Mouse (Mus musculus) T-helper 17 cell (primary cell): Measurements from ENCODE around the gene Acaca.

Experiments used
- in situ Hi-C, 2 experiments: fragments of 300-600 bp; cut with MboI, MseI; formaldehyde crosslinking; loops; 1 replicate in 1 of 2; 2 replicates in 1 of 2; pipeline ENCODE4 v1.15.1; 2025; ENCODE audit warnings: high pct_unique_total_duplicates in 2 of 2

Acaca gene

DNA sequence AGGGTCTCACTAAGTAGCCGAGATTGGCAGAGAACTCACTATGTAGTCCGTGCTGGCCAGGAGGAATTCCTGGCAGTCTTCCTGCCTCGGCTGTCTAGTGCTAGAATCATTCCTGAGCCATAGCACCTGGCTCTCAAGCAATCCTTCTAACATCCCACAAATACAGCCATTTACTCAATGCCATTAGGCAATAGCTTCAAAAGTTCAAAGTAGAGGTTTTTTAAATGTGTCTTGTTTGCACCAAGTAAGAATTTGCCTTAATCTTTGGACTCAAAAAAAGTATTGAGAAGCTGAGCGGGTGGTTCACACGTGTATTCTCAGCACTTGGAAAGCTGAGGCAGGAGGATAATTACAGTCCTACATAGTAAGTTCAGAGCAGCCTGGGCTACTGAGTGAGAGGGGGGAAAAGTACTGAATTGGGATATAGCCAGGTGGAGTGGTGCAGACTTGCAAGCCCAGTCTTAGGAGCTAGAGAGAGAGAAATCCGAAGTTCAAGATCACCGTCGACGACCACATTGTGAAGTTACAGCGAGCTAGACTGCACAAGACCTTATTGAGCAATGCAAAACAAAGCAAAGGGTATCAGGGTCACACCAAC lies 15.8 kb downstream of the Acaca start:
- in situ Hi-C loops, result no loop called here

DNA sequence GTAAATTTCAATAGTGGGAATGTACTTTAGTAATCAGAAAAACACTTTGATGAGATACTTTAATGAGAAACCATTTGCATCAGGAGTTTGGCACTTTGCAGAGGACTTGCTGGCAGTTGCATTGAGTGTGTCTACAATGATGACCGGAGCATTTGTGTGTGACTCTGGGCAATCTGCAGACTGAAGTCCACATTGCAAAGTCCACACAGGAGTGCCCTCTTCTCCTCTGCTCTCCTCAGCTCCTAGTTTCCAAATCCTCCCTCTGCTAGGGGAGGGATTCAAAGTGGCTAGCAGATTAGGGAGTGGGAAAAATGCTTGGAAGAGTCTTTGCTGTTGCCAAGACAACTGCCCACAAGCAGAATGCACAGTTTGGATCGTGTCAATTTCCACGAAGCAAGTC lies 16.6 kb downstream of the Acaca start:
- in situ Hi-C loops, result no loop called here

DNA sequence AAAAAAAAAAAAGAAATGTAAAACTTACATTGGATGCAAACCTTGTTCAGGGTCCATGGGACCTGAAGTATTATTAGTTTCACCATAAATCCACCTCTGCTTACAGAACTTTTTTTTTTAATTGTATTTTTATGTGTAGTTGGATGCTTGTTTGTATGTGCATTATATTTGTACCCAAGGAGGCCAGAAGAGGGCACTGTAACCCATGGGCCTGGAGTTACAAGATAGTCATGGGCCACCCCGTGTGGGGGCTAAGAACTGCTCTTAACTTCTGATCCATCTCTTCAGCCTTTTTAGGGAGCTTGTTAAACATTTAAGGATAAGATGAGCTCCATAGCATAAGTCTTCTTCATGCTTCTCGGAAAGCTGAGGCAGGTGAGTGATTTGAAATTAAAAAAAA lies 21.4 kb downstream of the Acaca start:
- in situ Hi-C loops, result no loop called here

DNA sequence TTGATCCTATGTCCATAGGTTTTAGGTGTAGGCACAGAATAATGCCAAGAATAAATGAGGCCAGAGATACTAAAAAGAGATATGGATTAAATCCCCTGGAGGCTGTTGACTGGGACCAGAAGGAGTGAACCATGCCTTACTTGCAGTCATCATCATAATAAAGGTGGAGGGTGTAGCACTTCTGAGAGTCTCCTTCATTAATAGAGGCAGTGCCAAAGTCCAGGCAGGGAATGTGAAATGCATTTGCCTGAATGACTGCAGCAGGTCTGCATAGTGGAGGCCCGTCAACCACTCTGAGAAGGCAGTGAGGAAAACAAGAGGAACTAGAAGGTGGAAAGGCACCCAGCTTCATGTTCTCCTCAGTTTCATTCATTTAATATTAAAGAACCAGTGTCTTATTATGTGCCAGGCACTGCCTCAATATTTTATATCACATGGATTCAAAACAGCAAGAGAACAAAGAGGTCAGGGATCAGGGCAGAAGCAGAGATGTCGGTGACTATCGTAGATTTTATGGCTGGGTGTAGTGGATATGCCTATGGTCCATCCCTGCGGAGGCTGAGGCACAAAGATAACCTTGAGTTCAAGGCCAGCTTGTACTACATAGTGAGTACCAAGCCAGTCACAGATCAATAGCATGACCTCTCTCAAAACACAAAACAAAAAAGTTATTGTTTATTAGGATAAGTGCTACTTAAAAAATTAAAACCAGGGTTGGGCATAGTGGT lies 27.2 kb downstream of the Acaca start:
- in situ Hi-C loops, result no loop called here

DNA sequence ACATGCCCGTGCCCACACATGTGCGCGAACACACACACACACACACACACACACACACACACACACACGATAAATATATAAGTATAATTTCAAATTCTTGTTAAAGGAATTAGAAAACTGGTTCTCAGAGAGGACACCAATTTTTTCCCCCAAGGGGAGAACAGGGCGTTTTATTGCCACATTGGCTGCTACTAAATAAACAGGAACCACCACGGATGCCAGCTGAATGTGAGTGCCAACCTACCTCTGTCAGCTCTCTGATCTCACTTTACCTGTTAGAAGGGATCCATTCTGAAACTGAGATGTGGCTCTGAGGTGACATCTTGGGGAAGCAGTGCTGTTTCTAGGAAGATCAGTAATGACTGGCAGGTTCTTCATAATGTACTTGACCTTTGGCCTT lies 34.7 kb downstream of the Acaca start:
- in situ Hi-C loops, result no loop called here

DNA sequence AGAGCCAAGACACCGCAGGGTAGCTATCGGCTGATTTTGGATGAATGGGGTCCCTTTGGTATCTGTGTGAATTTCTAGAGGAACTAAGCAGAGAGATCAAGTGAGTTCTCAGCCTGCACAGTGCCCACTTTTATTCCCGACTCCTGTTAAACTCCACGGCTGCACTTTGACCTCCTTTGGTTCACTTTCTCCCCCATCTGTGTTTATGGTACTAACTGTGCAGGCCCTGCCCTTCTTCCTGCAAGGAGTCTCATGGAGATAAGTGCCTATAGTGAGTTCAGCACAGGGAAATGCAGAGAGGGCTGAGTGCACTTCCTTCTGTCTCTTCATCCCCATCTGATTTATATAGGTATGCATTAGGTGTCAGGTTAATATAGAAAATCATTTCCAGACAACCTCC lies 35.1 kb downstream of the Acaca start:
- in situ Hi-C loops, result no loop called here

DNA sequence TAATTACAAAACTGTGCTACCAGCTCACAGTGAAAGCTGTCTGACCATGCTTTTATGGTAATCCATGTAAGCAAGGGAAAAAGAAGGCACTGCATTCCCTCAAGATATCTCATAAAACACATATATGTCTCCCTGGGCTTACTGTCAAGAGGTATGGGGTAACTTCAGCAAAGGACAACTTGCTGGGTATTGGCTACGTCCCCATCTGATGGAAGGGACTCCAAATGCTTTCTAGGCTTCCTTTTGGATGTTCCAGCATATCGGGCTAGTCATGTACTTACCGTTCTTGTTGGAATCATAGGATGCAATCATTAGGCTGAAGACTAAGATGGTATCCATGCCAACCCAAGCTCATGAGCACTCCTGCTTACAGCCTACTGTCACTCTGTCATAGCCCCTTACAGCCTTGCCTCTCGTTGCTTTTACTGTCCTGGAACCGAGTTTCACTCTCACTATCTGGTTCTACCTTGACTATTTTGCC lies 37.6 kb downstream of the Acaca start, which contains the start of gene Gm11437:
Gene Gm11437 (minus strand): TSS at position 431 of the 481 bp plus-strand sequence.
- in situ Hi-C loops, result no loop called here

DNA sequence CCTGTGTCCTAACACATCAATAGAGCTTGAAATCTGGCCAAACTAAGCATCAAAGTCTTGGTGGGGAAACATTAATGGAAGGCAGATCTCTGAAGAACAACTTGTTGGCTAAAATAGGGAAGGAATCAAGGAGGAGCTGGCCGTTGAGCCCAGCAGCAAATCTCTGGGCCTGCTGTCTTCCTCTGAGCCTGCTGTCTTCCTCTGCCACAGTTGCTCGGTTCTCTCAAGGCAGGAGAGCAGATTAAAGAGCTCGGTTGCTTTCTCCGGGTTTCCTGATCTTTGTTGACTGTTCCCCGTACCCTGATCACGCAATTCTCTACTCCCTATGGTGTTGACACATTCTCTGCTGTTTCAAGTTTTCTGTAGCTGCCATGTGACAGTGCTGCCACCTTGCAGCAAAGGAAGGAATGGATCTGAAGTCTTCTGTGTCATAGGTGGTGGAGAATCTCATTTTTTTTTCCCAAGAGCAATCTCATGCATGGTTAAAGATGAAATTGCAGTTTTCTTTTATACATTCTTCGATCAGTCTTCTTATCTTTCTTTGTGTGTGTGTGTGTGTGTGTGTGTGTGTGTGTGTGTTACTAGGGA lies 39.3 kb downstream of the Acaca start:
- in situ Hi-C loops, result no loop called here

DNA sequence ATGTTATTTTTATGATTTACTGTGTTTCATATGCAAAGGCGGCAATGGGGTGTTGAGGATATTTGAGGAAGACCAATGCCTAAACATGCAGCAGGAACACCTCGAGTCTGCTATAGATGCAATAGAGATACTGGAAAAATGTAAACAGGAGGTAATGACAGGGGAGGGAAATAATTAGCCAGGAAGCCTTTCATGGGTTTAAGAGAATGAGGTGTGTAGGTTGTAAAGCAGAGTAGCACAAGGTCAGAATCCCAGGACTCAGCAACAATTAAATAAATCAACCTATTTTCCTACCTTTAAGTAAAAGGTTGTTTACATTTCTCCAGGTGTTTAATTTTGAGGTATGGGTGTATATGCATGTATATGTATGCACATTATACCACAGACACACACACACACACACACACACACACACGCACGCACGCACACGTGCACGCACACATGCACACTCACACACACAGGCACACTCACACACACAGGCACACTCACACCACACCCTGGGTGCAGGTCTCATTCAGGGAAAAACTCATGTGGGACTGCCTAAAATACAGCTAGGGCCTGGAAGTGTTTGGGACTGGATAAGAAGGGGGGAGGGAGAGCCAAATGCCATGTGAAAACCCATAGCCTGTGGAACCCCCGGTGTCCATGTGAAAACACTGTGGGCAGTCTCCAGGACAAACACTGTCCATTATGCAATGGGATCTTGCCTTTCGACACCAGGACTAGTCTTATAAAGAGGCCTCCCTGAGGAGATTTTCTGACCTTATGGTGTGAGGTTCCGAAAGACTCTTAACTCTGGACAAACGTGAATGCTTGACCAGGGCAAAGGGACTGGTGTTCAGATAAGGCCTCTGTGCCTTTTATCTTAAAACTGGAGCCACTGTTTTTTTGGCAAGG lies 43.3 kb downstream of the Acaca start:
- in situ Hi-C loops, result loop anchor here in 1 of 2 experiments (10.0 kb wide), 1 partner anchor 1062 kb away; the partner anchor contains the start of gene Appbp2

DNA sequence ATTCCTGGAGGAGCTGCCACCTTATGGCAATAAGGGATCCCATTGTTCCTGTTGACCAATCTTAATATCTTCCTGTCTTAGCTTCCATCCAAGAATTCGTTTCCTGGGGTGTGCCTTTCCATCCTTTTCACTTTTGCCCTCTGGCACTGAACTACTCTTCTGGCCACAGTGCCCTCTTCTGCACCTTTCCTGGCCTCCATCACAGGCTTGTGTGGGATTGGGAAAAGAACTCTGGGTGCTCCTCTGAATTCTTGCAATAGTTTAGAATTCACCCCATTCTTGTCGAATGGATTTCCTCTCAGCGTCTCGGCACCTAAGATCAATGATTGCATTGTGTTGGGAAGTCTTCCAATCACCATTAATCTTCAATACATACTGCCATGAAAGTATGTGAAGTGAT lies 49.1 kb downstream of the Acaca start:
- in situ Hi-C loops, result loop anchor here in 1 of 2 experiments (10.0 kb wide), 1 partner anchor 1056 kb away; the partner anchor contains the start of gene Appbp2

DNA sequence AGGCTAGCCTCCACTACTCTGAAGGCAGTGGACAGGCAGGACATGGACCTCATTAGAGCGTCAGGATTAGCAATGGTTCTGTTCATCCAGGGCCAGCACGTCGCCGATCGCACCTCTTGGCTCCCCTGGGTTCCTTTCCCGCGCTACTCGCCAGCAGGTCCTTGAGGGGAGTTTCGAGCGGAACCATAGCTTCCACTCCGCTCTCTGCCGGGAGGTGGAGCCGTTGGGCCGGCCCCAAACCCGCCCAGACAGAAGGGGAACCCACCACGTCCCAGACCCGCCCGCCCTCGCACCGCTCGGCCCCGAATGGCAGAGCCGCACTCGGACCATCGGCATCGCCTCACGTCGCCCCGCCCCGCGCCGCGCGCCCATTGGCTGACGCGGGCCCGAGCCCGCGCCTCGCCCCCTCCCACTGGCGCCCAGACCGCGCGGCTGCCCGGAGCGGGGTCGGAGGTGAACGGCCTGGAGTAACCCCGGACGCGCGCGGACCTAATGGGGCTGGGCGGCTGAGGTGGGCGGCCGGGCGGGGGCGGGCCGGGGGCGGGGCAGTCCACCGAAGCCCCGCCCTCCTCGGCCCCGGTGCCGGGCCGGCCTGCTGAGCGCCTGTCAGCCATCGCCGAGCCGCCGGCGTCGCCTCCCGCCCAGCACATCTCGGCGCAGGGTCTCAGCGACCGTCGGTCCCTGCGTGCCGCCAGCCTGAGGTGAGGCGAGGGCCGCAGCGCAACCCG lies 49.9 kb downstream of the Acaca start:
- in situ Hi-C loops, result loop anchor here in 1 of 2 experiments (10.0 kb wide), 1 partner anchor 1055 kb away; the partner anchor contains the start of gene Appbp2

DNA sequence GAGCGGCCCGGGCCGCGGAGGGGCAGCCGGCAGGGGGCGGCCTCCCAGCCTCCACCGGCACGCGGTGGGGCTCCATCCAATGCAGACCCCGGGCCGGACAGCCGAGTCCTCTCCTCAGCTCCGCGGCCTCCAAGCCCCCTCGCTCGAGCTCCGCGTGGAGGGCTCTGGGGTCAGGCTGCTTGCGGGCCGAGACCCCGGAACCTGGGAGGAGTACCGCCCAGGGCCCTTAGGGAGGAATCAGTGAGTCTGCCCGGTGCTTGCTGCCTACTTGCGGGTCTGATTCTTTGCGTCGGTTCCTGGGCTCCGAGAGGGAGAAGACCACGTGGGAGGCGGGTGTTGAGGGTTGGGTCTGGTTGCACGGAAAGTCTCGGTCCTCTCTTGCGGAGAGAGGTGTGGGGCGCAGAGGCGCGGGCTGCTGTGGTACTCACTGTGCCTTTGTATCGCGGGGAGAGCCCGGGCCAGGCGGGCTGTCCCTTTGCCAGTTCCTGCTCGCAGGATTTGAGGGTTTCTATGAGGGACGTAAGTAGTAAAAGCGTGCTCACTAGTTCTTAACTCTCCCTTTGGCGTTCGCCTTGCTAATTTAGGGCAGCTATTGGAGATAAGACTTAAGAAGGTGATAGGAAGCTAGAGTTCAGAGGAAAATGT lies 50.6 kb downstream of the Acaca start:
- in situ Hi-C loops, result loop anchor here in 1 of 2 experiments (10.0 kb wide), 1 partner anchor 1055 kb away; the partner anchor contains the start of gene Appbp2

DNA sequence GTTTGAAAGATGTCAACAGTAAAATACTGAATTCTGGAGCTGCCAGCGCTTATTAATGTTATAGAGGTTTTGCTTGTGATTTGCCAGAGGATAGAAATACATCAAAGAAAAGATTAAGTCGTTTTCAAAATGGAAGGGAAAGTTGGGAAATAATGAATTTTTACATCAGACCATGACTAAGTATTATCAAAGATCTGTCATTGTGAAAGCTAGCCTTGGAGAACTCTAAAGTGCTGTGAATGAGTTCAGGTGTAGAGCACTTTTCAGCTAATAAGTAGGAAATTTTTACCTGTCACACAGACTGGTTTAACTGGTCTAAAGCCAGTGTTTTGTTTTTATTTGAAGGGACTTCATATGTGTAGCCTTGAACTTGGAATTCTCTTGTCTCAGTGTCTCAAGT lies 51.8 kb downstream of the Acaca start:
- in situ Hi-C loops, result no loop called here

DNA sequence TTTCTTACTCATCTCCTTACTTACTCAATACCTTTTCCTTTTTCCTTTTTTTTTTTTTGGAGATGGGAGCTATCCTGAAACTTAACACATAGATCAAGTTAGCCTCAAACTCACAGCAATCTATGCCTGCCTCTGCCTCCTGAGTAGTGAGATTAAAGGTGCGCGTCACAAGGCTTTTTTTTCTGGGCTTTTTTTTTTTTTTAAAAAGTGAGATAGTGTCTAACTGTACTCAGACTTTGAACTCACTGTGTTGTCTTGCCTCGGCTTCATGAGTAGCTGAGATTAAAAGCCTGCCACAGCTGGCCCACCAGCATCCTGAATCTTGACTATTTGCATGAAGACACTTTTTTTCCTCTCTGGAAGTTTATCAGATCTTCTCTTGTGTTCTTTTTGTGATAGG lies 59.1 kb downstream of the Acaca start:
- in situ Hi-C loops, result no loop called here

DNA sequence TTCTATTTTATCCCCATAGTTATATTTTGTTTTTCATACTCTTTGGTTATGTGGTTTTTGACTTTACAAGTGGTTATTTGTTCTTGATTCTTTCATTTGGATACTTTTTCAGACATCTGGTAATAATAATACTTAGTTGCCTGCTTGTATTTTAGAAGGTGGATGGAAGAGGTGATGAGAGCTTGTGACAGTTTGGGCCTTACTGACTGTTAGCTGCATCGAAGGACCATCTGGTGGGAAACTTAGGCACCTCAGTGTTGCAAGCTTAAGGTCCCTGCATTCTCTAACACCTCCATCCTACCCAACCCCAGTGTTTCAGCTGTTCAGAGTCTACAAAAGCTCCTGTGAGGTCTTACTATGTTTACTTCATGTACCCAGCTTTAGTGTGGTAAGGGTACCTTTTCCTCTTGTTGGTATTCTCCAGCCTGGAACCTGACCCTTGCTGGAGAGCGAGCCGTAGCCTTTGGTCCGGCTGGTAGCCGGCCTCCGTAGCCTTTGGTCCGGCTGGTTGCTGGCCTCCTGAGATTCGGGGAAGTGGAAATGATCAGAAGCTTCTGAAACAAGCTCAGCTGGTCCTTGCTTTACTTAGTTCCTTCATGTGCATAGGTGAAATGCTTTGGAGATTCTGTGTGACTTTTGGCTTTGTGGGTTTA lies 61.2 kb downstream of the Acaca start:
- in situ Hi-C loops, result no loop called here

DNA sequence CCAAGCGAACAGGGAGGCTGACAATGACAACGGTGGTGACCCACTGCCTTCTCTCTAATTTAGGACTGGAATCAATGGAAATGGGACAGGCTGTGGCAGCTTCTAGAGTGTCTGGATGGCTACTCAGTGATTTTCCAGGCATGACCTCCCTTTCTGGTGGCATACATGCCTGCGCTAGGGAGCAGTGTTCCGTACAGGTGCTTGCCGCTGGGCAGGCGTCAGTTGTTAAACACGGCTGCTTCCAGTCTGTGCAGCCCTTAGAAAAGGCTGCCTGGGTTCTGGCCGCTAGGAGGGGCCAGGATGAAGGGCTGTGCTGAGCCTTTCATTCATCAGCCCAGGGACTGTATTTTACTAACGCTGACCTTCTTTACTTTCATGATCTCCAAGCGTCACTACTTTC lies 63.8 kb downstream of the Acaca start:
- in situ Hi-C loops, result no loop called here

DNA sequence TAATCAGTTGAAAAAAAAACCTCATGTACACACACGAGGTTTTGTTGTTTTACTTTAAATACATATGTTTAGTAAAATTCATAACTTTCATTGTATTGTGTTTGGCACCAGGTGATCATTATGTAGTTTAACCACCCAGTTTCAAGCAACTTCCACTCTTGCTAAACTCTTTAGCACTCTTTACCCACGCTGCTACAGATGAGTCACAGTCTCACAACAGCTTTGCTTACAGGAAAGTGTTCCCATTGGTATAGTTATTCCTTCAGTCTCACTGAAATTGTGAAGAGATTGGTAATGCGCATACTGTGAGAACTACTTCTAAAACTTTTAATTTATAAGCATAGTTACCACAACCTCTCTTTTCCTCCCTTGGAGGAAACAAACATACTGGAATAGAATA lies 65.3 kb downstream of the Acaca start:
- in situ Hi-C loops, result no loop called here

DNA sequence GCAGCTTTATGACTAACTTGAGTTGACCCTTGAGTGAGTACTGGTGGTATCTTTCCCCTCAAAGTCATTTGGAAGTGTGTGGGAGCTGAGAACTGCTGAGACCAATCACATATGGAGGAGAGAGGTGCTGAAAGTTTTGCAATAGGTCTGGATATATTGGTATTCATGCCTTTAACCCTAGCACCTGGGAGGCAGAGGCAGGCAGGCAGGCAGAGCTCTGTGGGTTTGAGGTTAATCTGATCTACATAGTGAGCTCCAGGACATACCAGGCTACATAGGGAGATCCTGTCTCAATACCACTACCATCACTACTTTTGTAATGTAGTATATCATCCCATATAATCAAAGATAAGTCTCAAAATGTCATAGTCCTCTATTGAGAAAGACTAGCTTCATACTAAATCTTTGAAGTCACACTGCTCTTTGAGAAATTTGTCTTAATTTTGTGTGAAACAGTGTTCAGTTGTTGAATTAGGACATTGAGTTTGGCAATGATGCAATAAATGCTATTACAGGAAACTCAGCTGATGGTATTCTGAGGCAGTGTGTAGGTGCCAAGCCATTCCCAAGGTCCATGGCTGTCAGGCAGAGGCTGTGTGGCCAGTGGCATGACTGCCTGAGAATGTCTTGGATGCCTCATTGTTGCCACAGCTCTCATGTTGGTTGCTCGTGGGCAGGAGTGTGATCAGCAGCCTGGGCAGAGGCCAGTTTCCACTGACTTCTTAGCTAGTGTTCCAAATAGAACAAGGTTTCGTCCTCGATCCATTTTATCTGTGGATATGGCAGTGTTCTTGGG lies 68.3 kb downstream of the Acaca start:
- in situ Hi-C loops, result no loop called here

DNA sequence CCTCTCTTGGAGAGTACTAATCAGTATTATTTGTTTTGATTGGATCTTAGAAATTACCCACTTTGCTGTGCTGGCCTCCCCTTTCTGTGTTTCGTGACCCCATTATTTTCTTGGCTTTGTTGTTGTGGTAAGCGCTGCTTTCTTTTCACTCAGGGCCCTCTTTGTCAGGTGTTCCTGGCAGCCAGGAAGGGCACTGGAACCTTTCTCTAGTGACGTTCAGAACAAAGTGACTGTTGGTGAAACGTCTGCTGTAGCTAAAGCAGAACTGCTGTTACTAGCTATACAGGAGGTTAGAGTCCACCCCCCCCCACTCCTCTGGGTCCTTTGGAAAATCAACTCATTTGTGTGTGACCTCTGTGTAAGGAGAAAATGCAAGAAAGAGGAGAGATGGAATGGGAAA lies 76.3 kb downstream of the Acaca start:
- in situ Hi-C loops, result no loop called here
